Mouse (Mus musculus) kidney, embryonic 14.5 days (tissue): Measurements from ENCODE around the gene Gripap1. TPM values are rescaled to one million over a fixed set of nuclear protein-coding genes. Genes with fewer than 3 reads are reported as not detected.
A peak's percentile ranks its signal among the peaks of the same experiment; 100 is the strongest.

ENCODE experiments used
- ATAC-seq: fragments of 200-750 bp; cut with Nextera tagmentation; 2 replicates; pipeline ENCODE4 v1.8.0; 2017; ENCODE audit warnings: moderate number of reproducible peaks, mild to moderate bottlenecking, moderate TSS enrichment, moderate library complexity; ENCODE audit not compliant: low FRiP score, low TSS enrichment
- H3K27ac ChIP-seq: fragments of 300-500 bp; sonication (generic); 2 replicates; pipeline ENCODE4 v1.5.1; 2014; ENCODE audit warnings: low read depth, mild to moderate bottlenecking, low read length, moderate library complexity, mixed read lengths
- H3K27me3 ChIP-seq: fragments of 300-500 bp; sonication (generic); 2 replicates; pipeline ENCODE4 v1.6.1; 2014; ENCODE audit warnings: mild to moderate bottlenecking, low read length; ENCODE audit not compliant: control insufficient read depth, insufficient read depth
- H3K36me3 ChIP-seq: fragments of 300-500 bp; sonication (generic); 2 replicates; pipeline ENCODE4 v1.6.1; 2014; ENCODE audit warnings: low read length, mixed read lengths; ENCODE audit not compliant: control insufficient read depth, insufficient read depth
- H3K4me1 ChIP-seq: fragments of 300-500 bp; sonication (generic); 2 replicates; pipeline ENCODE4 v1.6.1; 2014; ENCODE audit warnings: low read length, mixed read lengths; ENCODE audit not compliant: control insufficient read depth, insufficient read depth
- H3K4me2 ChIP-seq: fragments of 300-500 bp; sonication (generic); replicated peaks from 2 replicates; pipeline ENCODE4 v1.6.1; 2014; ENCODE audit warnings: low read depth, mild to moderate bottlenecking, low read length
- H3K4me3 ChIP-seq: fragments of 300-500 bp; sonication (generic); 2 replicates; pipeline ENCODE4 v1.5.1; 2014; ENCODE audit warnings: mild to moderate bottlenecking, low read length
- H3K9ac ChIP-seq: fragments of 300-500 bp; sonication (generic); 2 replicates; pipeline ENCODE4 v1.6.1; 2014; ENCODE audit warnings: low read depth, mild to moderate bottlenecking, low read length, moderate library complexity
- H3K9me3 ChIP-seq: fragments of 300-500 bp; sonication (generic); 2 replicates; pipeline ENCODE4 v1.6.1; 2016; ENCODE audit warnings: low read length; ENCODE audit not compliant: control insufficient read depth
- WGBS: fragments of 180-500 bp; shearing (Covaris S2); extraction: QIAGEN DNeasy Blood & Tissue Kit; methylation state at CpG from one replicate; pipeline ENCODE4 v1.1.7; 2014; 5-methylcytosine and 5-hydroxymethylcytosine counted together
- microRNA counts: library from miRNA; unstranded; fragments of <30 nt; microRNA quantifications from one replicate; lab custom pipeline; 2017
- microRNA-seq: library from miRNA; unstranded; fragments of <30 nt; microRNA quantifications from one replicate; pipeline ENCODE4, GENCODE M21; 2016
- polyA plus RNA-seq: library from polyadenylated mRNA; unstranded; fragments of >200 nt; fragmentation: Nextera tagmentation; extraction: Ambion mirVana; gene quantifications from 2 replicates; pipeline ENCODE4 v1.2.1, GENCODE M21; 2014

The Gripap1 gene
- polyA plus RNA-seq, 1 experiment from 2014 or later: 35.8 TPM

DNA sequence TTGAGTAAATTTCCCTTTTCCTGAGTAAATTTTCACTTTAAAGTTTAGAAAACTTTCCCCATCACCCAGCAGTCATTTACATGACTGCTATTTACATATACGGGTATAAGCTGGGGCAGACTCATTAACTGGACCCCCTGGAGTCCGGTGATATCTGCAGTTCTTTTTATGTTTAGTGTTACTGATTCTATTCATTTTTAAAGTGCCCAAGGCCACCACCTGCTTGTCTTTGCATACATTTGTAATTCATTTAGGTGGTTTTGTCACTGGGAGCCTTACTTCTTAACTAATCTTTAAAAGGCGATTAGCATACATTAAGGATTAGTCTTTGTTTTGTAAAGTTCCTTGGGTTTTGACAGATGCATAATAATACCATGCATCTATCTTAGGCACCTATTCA, 80.3 kb downstream of the Gripap1 start:
- Histone ChIP-seq H3K9me3 (no peaks in the 10 kb centered on the region), H3K27ac (no peak overlapping the region), H3K36me3 (peaks cover 26% of the 10 kb centered on the region; the same call in 1 of the 2 replicates), H3K9ac (no peak overlapping the region), H3K4me2 (no peak overlapping the region), H3K4me3 (no peak overlapping the region), H3K27me3 (no peaks in the 10 kb centered on the region), H3K4me1 (no peaks in the 10 kb centered on the region)
- ATAC-seq: no peak
- 55% methylated on average over 3 of the region's 3 CpGs for whole genome bisulfite sequencing

MicroRNAs encoded within 50 kb of the gene (microRNA counts, 519-probe panel; counts per million panel counts)
- microRNA mmu-miR-1198 (lab: Ali Mortazavi, UCI): 4,299 counts per million, percentile 26 among the panel's probes with 10 or more counts

Small RNA genes lying within 50 kb of the gene (microRNA-seq; reads per million reads assigned to microRNA genes)
- 32.8 reads per million, percentile 41 among the genes with 10 or more reads in this experiment for gene Mir1198

Other genes starting within 250 kb of the Gripap1 start
- 0.07 and 0.36 TPM in 2 replicates for gene Foxp3, start 216.1 kb upstream of the Gripap1 start, polyA plus RNA-seq
- gene Ppp1r3f, start 215.5 kb upstream of the Gripap1 start, polyA plus RNA-seq: 1.9 and 2.4 TPM in 2 replicates
- 25.2 and 32.6 TPM in 2 replicates for gene Ccdc22, start 184.2 kb upstream of the Gripap1 start, polyA plus RNA-seq
- gene Cacna1f, start 182.7 kb upstream of the Gripap1 start, polyA plus RNA-seq: 0.04 TPM in 1 of 2 replicates, not detected in the other
- 1.4 and 1.5 TPM in 2 replicates for gene Syp, start 151.3 kb upstream of the Gripap1 start, polyA plus RNA-seq
- 6.9 and 9.7 TPM in 2 replicates for gene Prickle3, start 132.5 kb upstream of the Gripap1 start, polyA plus RNA-seq
- 188 and 190 TPM in 2 replicates for gene Plp2, start 118.4 kb upstream of the Gripap1 start, polyA plus RNA-seq
- gene Magix, start 108.5 kb upstream of the Gripap1 start, polyA plus RNA-seq: 0.28 and 0.29 TPM in 2 replicates
- 21.3 and 47.4 TPM in 2 replicates for gene Gpkow, start 92.6 kb upstream of the Gripap1 start, polyA plus RNA-seq
- gene Wdr45, start 75.4 kb upstream of the Gripap1 start, polyA plus RNA-seq: 26.0 and 34.0 TPM in 2 replicates
- 0.23 TPM in 1 of 2 replicates, not detected in the other for gene Gm45208, start 67.5 kb upstream of the Gripap1 start, polyA plus RNA-seq
- gene Praf2, start 61.3 kb upstream of the Gripap1 start, polyA plus RNA-seq: 74.5 and 80.1 TPM in 2 replicates
- gene Ccdc120, start 38.9 kb upstream of the Gripap1 start, polyA plus RNA-seq: 15.6 and 21.5 TPM in 2 replicates
- gene Tfe3, start 27.2 kb upstream of the Gripap1 start, polyA plus RNA-seq: 19.7 and 25.6 TPM in 2 replicates
- gene Kcnd1, start 32.5 kb downstream of the Gripap1 start, polyA plus RNA-seq: 1.7 and 2.6 TPM in 2 replicates
- 29.6 and 29.8 TPM in 2 replicates for gene Otud5, start 51.6 kb downstream of the Gripap1 start, polyA plus RNA-seq
- 6.7 and 8.1 TPM in 2 replicates for gene Pim2, start 88.5 kb downstream of the Gripap1 start, polyA plus RNA-seq
- gene Slc35a2, start 94.3 kb downstream of the Gripap1 start, polyA plus RNA-seq: 12.6 and 14.1 TPM in 2 replicates
- gene Pqbp1, start 109.5 kb downstream of the Gripap1 start, polyA plus RNA-seq: 102 and 113 TPM in 2 replicates
- gene Timm17b, start 109.6 kb downstream of the Gripap1 start, polyA plus RNA-seq: 173 and 218 TPM in 2 replicates
- not detected in 2 replicates for gene Gm10491, start 118.1 kb downstream of the Gripap1 start, polyA plus RNA-seq
- gene Gm10490, start 119.8 kb downstream of the Gripap1 start, polyA plus RNA-seq: not detected in 2 replicates
- gene Pcsk1n, start 130.1 kb downstream of the Gripap1 start, polyA plus RNA-seq: 0.09 and 0.14 TPM in 2 replicates
- not detected in 2 replicates for gene Eras, start 138.8 kb downstream of the Gripap1 start, polyA plus RNA-seq
- gene Hdac6, start 158.1 kb downstream of the Gripap1 start, polyA plus RNA-seq: 28.7 and 51.3 TPM in 2 replicates
- gene Gata1, start 188.3 kb downstream of the Gripap1 start, polyA plus RNA-seq: 0.49 and 0.53 TPM in 2 replicates
- not detected in 2 replicates for gene Glod5, start 228.7 kb downstream of the Gripap1 start, polyA plus RNA-seq